Mouse (Mus musculus) cortical plate, adult 2 months (tissue): ENCODE measurements around the gene Capn3.

Experiments
- CTCF ChIP-seq: fragments of 200-500 bp; IDR thresholded peaks from 2 replicates; pipeline ENCODE4 v1.5.1; 2011; ENCODE audit warnings: mild to moderate bottlenecking, control low read depth, low read length; ENCODE audit not compliant: insufficient read depth; ENCODE audit errors: extremely low read depth
- POLR2A ChIP-seq: fragments of 200-500 bp; IDR thresholded peaks from 2 replicates; pipeline ENCODE4 v1.6.1; 2011; ENCODE audit warnings: mild to moderate bottlenecking, low read length, control low read depth; ENCODE audit not compliant: insufficient read depth; ENCODE audit errors: extremely low read depth

- TF ChIP-seq CTCF (no peak), POLR2A (no peak)
These were observed 15.0 kb downstream of the Capn3 start for GRCm38 (mm10) chr2:120470856-120471255.
